Mouse (Mus musculus): Measurements from ENCODE around the gene Foxi1. TPM values are rescaled to one million over a fixed set of nuclear protein-coding genes. Genes with fewer than 3 reads are reported as not detected.

Gene Foxi1
- total RNA-seq, 2 experiments from 2014 or later, result not detected

DNA sequence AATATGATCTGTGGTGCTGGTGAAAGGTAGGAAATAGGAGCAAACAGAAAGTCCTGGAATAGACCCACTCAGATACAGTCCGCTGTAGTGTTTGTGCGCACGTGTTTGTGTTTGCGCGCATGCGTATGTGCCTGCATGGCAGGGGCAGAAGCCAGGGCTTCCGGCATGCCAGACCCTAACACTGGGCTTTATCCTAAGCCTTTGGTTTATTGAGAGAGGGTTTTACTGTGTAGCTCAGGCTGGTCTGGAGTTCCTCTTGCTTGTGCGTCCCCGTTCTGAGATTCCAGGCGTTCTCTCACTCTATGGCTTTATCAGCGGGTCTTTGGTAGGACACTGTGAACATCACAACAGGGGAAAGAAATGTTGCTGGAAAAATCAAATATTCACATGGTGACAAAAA is 42.6 kb downstream of the Foxi1 start:
- DNase-seq (ENCODE audit: low spot score in 2 of 2), result no peak

- DNase-seq (ENCODE audit: low spot score in 2 of 2), result no peak
These were observed 49.0 kb downstream of the Foxi1 start for GRCm38 (mm10) chr11:34158916-34159315.

GRCm38 (mm10) chr11:34155235-34155634 is 52.7 kb downstream of the Foxi1 start:
- no peak for DNase-seq (ENCODE audit: low spot score in 2 of 2)

Other genes starting within 250 kb of the Foxi1 start
- under 1 TPM; 0.10 to 0.17 TPM for gene Kcnmb1, start 245.1 kb downstream of the Foxi1 start, total RNA-seq (2021)
- gene Kcnip1, start 214.9 kb downstream of the Foxi1 start, total RNA-seq (2021), result 1 to 10 TPM; 1.9 to 4.9 TPM
- gene Lcp2, start 161.2 kb downstream of the Foxi1 start, total RNA-seq (2021), result 1 to 10 TPM; 2.4 to 3.6 TPM
- gene 4930469K13Rik, start 109.5 kb downstream of the Foxi1 start, total RNA-seq (2021), result not detected
- gene Fam196b, start 106.7 kb upstream of the Foxi1 start, total RNA-seq (2021), result not detected